Mouse (Mus musculus) neural tube, embryonic 15.5 days (tissue): ENCODE measurements around the gene Nnat. TPM values are rescaled to one million over a fixed set of nuclear protein-coding genes. Genes with fewer than 3 reads are reported as not detected.

Source experiments
- ATAC-seq: fragments of 200-750 bp; cut with Nextera tagmentation; 2 replicates; pipeline ENCODE4 v1.8.0; 2017; ENCODE audit warnings: mild to moderate bottlenecking, moderate TSS enrichment, moderate library complexity; ENCODE audit not compliant: low FRiP score
- H3K27ac ChIP-seq: fragments of 300-500 bp; sonication (generic); replicated peaks from 2 replicates; pipeline ENCODE4 v1.5.1; 2015; ENCODE audit warnings: mild to moderate bottlenecking, inconsistent platforms
- H3K27me3 ChIP-seq: fragments of 300-500 bp; sonication (generic); replicated peaks from 2 replicates; pipeline ENCODE4 v1.6.1; 2015; ENCODE audit warnings: inconsistent platforms
- H3K36me3 ChIP-seq: fragments of 300-500 bp; sonication (generic); 2 replicates; pipeline ENCODE4 v1.6.1; 2015; ENCODE audit warnings: inconsistent platforms
- H3K4me1 ChIP-seq: fragments of 300-500 bp; sonication (generic); 2 replicates; pipeline ENCODE4 v1.6.1; 2015; ENCODE audit warnings: inconsistent platforms
- H3K4me2 ChIP-seq: fragments of 300-500 bp; sonication (generic); 2 replicates; pipeline ENCODE4 v1.6.1; 2015; ENCODE audit warnings: inconsistent platforms, mild to moderate bottlenecking, moderate library complexity
- H3K4me3 ChIP-seq: fragments of 300-500 bp; sonication (generic); replicated peaks from 2 replicates; pipeline ENCODE4 v1.5.1; 2015; ENCODE audit warnings: mild to moderate bottlenecking, inconsistent platforms
- H3K9ac ChIP-seq: fragments of 300-500 bp; sonication (generic); replicated peaks from 2 replicates; pipeline ENCODE4 v1.6.1; 2015; ENCODE audit warnings: mild to moderate bottlenecking, inconsistent platforms
- H3K9me3 ChIP-seq: fragments of 300-500 bp; sonication (generic); replicated peaks from 2 replicates; pipeline ENCODE4 v1.6.1; 2016; ENCODE audit warnings: inconsistent platforms
- WGBS: fragments of 180-500 bp; shearing (Covaris S2); methylation state at CpG from one replicate; pipeline ENCODE4 v1.1.7; 2015; ENCODE audit warnings: mixed read lengths; 5-methylcytosine and 5-hydroxymethylcytosine counted together
- microRNA-seq: library from miRNA; unstranded; fragments of <30 nt; microRNA quantifications from one replicate; pipeline ENCODE4, GENCODE M21; 2017
- polyA plus RNA-seq: library from polyadenylated mRNA; unstranded; fragments of >200 nt; fragmentation: Nextera tagmentation; extraction: Ambion mirVana; gene quantifications from 2 replicates; pipeline ENCODE4 v1.2.1, GENCODE M21; 2015

Gene Nnat
- polyA plus RNA-seq, 1 experiment from 2014 or later: 4,597 TPM

DNA sequence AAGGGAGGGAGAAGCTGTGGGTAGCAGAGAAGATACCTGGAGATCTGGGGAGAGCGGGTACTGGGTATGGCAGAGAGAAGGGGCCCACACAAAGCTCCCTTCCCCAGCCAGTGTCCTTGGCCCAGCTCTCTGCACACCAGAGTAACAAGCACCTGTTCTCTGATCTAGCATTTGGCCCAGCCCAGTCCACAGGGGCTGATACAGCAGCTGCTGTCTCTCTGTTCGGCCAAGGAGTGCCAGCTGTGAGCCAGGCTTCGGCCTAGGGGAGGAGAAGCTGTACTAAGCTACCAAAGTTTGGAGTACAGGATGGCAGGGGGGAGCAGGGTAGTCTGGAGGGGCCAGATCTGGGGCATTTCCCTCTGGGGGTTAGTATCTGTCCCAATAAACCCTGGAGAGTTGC lies 51.9 kb downstream of the Nnat start:
- H3K27ac ChIP-seq: no peak overlapping the region
- no peaks in the 10 kb centered on the region for H3K36me3 ChIP-seq
- H3K9me3 ChIP-seq: no peaks in the 10 kb centered on the region
- no peaks in the 10 kb centered on the region for H3K27me3 ChIP-seq
- peaks cover 18% of the 10 kb centered on the region for H3K4me1 ChIP-seq
- no peak for ATAC-seq
- no peak overlapping the region for H3K9ac ChIP-seq
- 69% methylated on average over 3 of the region's 3 CpGs for WGBS
- no peak overlapping the region for H3K4me3 ChIP-seq
- no peak overlapping the region for H3K4me2 ChIP-seq

Small RNAs within 50 kb of the gene (microRNA-seq; reads per million reads assigned to microRNA genes)
- gene Gm23134: 4.0 reads per million, percentile 16 among the genes with 10 or more reads in this experiment

Other genes starting within 250 kb of the Nnat start
- 1.8 TPM in 1 of 2 replicates, not detected in the other for gene Ghrh, start 212.6 kb upstream of the Nnat start, polyA plus RNA-seq
- gene Manbal, start 192.5 kb upstream of the Nnat start, polyA plus RNA-seq: 110 and 112 TPM in 2 replicates
- gene Src, start 141.6 kb upstream of the Nnat start, polyA plus RNA-seq: 25.4 and 33.0 TPM in 2 replicates
- gene Blcap, start 11.2 kb downstream of the Nnat start, polyA plus RNA-seq: 201 and 225 TPM in 2 replicates
- 51.3 and 52.6 TPM in 2 replicates for gene Ctnnbl1, start 177.3 kb downstream of the Nnat start, polyA plus RNA-seq